Mouse (Mus musculus) cortical plate, adult 2 months (tissue): ENCODE results near the gene Lmx1a.

Experiments used
- CTCF ChIP-seq: fragments of 200-500 bp; IDR thresholded peaks from 2 replicates; pipeline ENCODE4 v1.5.1; 2011; ENCODE audit warnings: mild to moderate bottlenecking, control low read depth, low read length; ENCODE audit not compliant: insufficient read depth; ENCODE audit errors: extremely low read depth
- POLR2A ChIP-seq: fragments of 200-500 bp; IDR thresholded peaks from 2 replicates; pipeline ENCODE4 v1.6.1; 2011; ENCODE audit warnings: mild to moderate bottlenecking, low read length, control low read depth; ENCODE audit not compliant: insufficient read depth; ENCODE audit errors: extremely low read depth

GRCm38 (mm10) chr1:167691911-167692682 is 3.1 kb downstream of the Lmx1a start:
- no peak for TF ChIP-seq POLR2A
- no peak for TF ChIP-seq CTCF
